Mouse (Mus musculus): Measurements from ENCODE around the gene Eif2ak4. TPM values are rescaled to one million over a fixed set of nuclear protein-coding genes. Genes with fewer than 3 reads are reported as not detected.

Eif2ak4 gene
- polyA plus RNA-seq, 1 experiment from 2014 or later: 7.5 TPM

- peaks cover 18% of the 10 kb centered on the region for H3K4me1 ChIP-seq (replicated peaks)
- H3K36me3 ChIP-seq: no peaks in the 10 kb centered on the region
- H3K9ac ChIP-seq (replicated peaks): no peak overlapping the region
- no peak overlapping the region for H3K4me2 ChIP-seq (replicated peaks)
- no peak overlapping the region for H3K27ac ChIP-seq
- H3K4me3 ChIP-seq (replicated peaks): no peak overlapping the region
- WGBS: 97% methylated on average over 1 of the region's 1 CpGs
- peaks cover 35% of the 10 kb centered on the region for H3K27me3 ChIP-seq
- ATAC-seq: no peak
- H3K9me3 ChIP-seq: no peaks in the 10 kb centered on the region
Observed at GRCm38 (mm10) chr2:118375522-118375921, 12.9 kb upstream of the Eif2ak4 start.

DNA sequence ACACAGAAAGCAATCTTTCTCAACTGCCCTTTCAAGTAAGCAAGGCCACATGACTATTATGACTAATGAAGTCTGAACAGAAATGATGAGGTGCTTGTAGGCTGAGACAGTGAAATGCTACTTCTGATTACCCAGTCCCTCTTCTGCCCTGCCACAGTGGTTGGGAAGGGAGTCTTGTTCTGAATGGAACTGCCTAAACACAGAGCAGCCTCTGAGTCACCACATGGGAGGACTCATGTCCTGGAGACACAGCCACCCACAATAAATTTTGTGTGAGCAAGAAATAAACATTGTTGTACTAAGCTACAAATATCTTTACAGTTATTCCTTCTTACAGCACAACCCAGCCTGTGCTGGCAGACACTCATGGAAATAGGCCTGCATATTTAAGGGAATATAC, 12.5 kb upstream of the Eif2ak4 start:
- no peak for ATAC-seq
- Histone ChIP-seq H3K4me3 (replicated peaks) (no peak overlapping the region), H3K9ac (replicated peaks) (no peak overlapping the region), H3K36me3 (no peaks in the 10 kb centered on the region), H3K27ac (no peak overlapping the region), H3K4me2 (replicated peaks) (no peak overlapping the region), H3K4me1 (replicated peaks) (peaks cover 18% of the 10 kb centered on the region), H3K27me3 (peaks cover 32% of the 10 kb centered on the region), H3K9me3 (no peaks in the 10 kb centered on the region)

DNA sequence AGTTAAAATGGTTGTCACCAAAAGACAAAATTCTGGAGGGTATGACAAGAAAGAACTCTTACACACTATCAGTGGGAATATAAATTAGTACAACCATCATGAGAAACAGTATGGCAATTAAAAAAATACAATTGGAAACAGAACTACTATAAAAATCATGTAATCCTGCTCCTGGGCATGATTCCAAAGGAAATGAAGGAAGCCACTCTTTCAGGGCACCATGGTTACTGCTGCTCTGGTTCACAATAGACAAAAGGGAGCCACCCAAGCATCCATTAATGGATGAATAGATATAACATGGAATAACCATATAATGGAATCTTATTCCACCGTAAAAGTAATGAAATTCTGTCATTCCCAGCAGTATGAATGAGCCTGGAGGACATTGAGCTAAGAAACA, 8.7 kb upstream of the Eif2ak4 start:
- ATAC-seq: no peak
- 30% methylated on average over 1 of the region's 1 CpGs for WGBS
- no peak overlapping the region for H3K4me3 ChIP-seq (replicated peaks)

GRCm38 (mm10) chr2:118383387-118383786, 5.0 kb upstream of the Eif2ak4 start:
- H3K27me3 ChIP-seq: 0 out of 2 replicates have a peak, but pooled peaks cover 8% of the 10 kb centered on the region
- H3K4me3 ChIP-seq (replicated peaks): no peak overlapping the region
- ATAC-seq: no peak
- H3K9ac ChIP-seq (replicated peaks): no peak overlapping the region
- peaks cover 4% of the 10 kb centered on the region; the same call in 1 of the 2 replicates for H3K4me1 ChIP-seq (replicated peaks)
- H3K4me2 ChIP-seq (replicated peaks): no peak overlapping the region
- H3K9me3 ChIP-seq: no peaks in the 10 kb centered on the region
- no peaks in the 10 kb centered on the region for H3K36me3 ChIP-seq
- H3K27ac ChIP-seq: no peak overlapping the region
- WGBS: 82% methylated on average over 5 of the region's 5 CpGs

More for the DNA sequence above, 8.7 kb upstream of the Eif2ak4 start:
- Histone ChIP-seq H3K4me2 (replicated peaks) (no peak overlapping the region), H3K27me3 (peaks cover 19% of the 10 kb centered on the region), H3K9ac (replicated peaks) (no peak overlapping the region), H3K36me3 (no peaks in the 10 kb centered on the region), H3K9me3 (no peaks in the 10 kb centered on the region), H3K27ac (no peak overlapping the region), H3K4me1 (replicated peaks) (no peaks in the 10 kb centered on the region)

DNA sequence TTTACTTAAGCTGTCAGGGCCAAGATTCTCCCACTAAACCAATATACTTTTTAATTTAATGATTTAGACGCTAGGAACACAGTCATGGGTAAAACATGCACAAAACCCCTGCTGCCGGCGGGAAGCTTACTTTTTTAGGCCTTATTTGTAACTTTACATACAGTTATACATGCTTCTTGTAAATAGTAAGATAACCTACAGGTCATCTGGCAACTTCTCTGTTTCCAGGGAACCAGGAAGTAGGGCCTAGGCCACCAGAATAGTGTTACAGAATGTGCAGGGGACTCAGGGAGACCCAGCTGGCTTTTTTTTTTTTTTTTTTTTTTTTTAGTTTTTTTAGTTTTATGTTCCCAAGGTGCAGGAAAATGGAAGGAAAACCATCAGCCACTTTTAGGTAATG, 1.2 kb downstream of the Eif2ak4 start:
- no peak for ATAC-seq
- Histone ChIP-seq H3K27ac (no peak overlapping the region), H3K4me1 (replicated peaks) (peaks cover 17% of the 10 kb centered on the region), H3K36me3 (no peaks in the 10 kb centered on the region), H3K9me3 (no peaks in the 10 kb centered on the region), H3K4me3 (replicated peaks) (peak overlapping the region; percentile 82), H3K27me3 (no peaks in the 10 kb centered on the region), H3K4me2 (replicated peaks) (peak overlapping the region; percentile 71), H3K9ac (replicated peaks) (no peak overlapping the region)
- 77% methylated on average over 3 of the region's 3 CpGs for WGBS

DNA sequence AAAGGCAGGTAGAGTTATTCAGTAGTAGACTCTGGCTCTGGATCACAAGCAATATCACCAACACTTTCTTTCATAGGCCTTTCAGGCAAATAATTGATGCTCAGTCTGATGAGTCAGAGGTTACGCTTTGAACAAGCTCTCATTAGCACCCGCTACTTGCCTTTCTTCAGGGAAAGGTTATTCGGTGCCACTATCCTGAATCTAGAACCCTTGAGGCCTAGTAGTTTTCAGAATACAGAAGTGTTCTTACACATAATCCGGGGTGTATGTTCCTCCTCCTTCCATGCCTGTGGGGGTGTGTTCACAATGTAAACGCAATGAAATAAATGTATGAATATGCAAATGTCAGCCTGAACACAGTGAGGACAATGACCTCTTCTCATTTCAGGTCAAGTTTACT, 1.7 kb downstream of the Eif2ak4 start:
- H3K36me3 ChIP-seq: no peaks in the 10 kb centered on the region
- H3K9ac ChIP-seq (replicated peaks): no peak overlapping the region
- no peaks in the 10 kb centered on the region for H3K9me3 ChIP-seq
- no peaks in the 10 kb centered on the region for H3K27me3 ChIP-seq
- no peak overlapping the region for H3K4me3 ChIP-seq (replicated peaks)
- WGBS: 83% methylated on average over 5 of the region's 5 CpGs
- H3K4me1 ChIP-seq (replicated peaks): peaks cover 17% of the 10 kb centered on the region
- no peak for ATAC-seq
- H3K27ac ChIP-seq: no peak overlapping the region
- no peak overlapping the region for H3K4me2 ChIP-seq (replicated peaks)

DNA sequence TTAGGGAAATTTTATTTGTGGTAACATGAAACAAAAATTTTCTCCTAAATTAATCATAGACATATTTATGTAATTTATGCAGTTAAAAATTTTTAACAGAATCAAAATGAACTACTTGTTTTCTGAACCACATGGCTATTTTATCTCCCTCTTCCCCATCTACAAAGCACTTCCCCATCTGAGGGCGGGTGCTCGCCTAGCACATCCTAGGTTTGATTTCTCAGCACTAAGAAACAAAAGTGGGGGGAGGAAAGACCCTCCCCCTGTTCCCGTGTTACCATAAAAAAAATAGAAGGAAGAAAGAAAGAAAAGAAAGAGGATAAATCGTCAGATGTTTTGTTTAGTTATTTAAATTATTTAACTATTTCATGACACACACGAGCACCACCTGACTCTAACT, 2.8 kb downstream of the Eif2ak4 start:
- H3K36me3 ChIP-seq: no peaks in the 10 kb centered on the region
- no peak for ATAC-seq

DNA sequence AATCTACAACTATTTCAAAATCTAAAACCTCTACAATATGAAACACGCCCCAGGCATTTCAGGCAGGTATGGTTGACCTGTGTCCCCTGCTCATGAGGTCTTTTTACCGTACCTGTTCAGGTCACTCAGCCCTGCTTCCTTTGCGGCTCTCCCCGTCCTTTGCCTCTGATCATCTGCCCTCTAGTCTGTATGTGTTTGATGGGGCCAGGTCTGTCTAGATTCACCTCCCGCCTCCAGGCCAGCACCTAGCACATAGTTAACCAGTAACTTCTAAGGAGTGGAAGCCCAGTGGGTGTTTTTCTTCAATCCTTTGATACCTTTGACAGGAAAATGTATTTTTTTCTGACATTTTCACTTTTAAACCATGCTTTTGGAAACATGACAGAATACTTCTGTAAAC, 11.3 kb downstream of the Eif2ak4 start:
- no peak overlapping the region for H3K4me2 ChIP-seq (replicated peaks)
- H3K4me3 ChIP-seq (replicated peaks): no peak overlapping the region
- 93% methylated on average over 5 of the region's 5 CpGs for WGBS

More for the DNA sequence above, 2.8 kb downstream of the Eif2ak4 start:
- Histone ChIP-seq H3K4me1 (replicated peaks) (peaks cover 17% of the 10 kb centered on the region), H3K27me3 (no peaks in the 10 kb centered on the region), H3K4me2 (replicated peaks) (no peak overlapping the region), H3K9ac (replicated peaks) (no peak overlapping the region), H3K9me3 (no peaks in the 10 kb centered on the region), H3K27ac (no peak overlapping the region), H3K4me3 (replicated peaks) (no peak overlapping the region)
- 76% methylated on average over 5 of the region's 5 CpGs for WGBS

DNA sequence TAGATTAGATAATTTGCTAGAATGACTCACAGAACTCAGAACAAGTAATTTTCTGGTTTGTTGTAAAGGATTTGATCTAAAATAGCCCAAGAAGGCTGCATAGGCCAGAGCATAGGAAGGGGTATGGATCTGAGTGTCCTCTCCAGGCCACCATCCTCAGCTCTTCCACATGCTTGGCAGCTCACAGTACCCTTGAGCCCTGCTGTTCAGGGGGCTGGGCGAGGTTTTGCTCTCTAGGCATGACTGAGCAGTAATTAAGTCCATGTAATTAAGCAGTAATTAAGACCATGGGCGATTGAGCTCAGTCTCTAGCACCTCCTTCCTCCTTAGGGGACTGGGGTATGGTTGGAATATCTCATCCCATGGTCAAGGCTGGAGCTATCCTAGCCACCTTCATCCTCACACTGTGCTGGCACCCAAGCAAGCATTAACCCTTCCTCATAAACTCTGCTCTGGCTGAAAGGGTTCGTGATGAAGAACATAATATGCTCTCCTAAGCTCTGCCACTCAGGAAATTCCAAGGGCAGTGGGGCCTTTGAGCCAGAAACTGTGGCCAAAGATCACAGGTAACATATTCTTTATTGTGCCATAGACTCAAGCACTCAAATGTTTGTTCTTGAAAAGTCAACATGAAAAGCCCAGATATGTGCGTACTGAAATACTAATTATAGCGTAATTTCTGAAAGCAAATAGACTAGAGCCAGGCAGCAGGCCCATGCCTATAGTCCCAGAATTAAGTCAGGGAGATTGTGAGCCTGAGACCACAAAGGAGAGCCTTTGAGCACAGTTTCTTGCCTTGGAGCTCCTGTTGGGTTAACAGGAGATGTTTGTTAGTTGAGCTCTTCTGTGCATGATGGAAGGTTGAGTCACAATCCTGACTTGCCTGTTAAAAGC, 13.7 kb downstream of the Eif2ak4 start:
- no peak overlapping the region for H3K4me2 ChIP-seq (replicated peaks)
- 85% methylated on average over 5 of the region's 5 CpGs for WGBS
- H3K27ac ChIP-seq: no peak overlapping the region
- no peak for ATAC-seq
- no peak overlapping the region for H3K9ac ChIP-seq (replicated peaks)
- H3K36me3 ChIP-seq: peaks cover 9% of the 10 kb centered on the region; the same call in 1 of the 2 replicates
- no peak overlapping the region for H3K4me3 ChIP-seq (replicated peaks)
- H3K9me3 ChIP-seq: no peaks in the 10 kb centered on the region
- H3K27me3 ChIP-seq: no peaks in the 10 kb centered on the region
- peaks cover 8% of the 10 kb centered on the region; the same call in 1 of the 2 replicates for H3K4me1 ChIP-seq (replicated peaks)

More for the DNA sequence above, 11.3 kb downstream of the Eif2ak4 start:
- no peaks in the 10 kb centered on the region for H3K9me3 ChIP-seq
- H3K36me3 ChIP-seq: peaks cover 9% of the 10 kb centered on the region; the same call in 1 of the 2 replicates
- no peak overlapping the region for H3K9ac ChIP-seq (replicated peaks)
- ATAC-seq: no peak
- H3K4me1 ChIP-seq (replicated peaks): 0 out of 2 replicates have a peak, but pooled peaks cover 4% of the 10 kb centered on the region
- no peak overlapping the region for H3K27ac ChIP-seq
- H3K27me3 ChIP-seq: no peaks in the 10 kb centered on the region

- Histone ChIP-seq H3K9me3 (no peaks in the 10 kb centered on the region), H3K27me3 (no peaks in the 10 kb centered on the region), H3K4me1 (replicated peaks) (peaks cover 8% of the 10 kb centered on the region; the same call in 1 of the 2 replicates), H3K9ac (replicated peaks) (no peak overlapping the region), H3K36me3 (peaks cover 14% of the 10 kb centered on the region; the same call in 1 of the 2 replicates), H3K4me2 (replicated peaks) (no peak overlapping the region), H3K4me3 (replicated peaks) (no peak overlapping the region), H3K27ac (no peak overlapping the region)
- WGBS: 82% methylated on average over 5 of the region's 5 CpGs
- ATAC-seq: no peak
Observed at GRCm38 (mm10) chr2:118404336-118404735, 15.9 kb downstream of the Eif2ak4 start.

- Histone ChIP-seq H3K36me3 (peaks cover 17% of the 10 kb centered on the region), H3K4me1 (replicated peaks) (peaks cover 8% of the 10 kb centered on the region; the same call in 1 of the 2 replicates), H3K9me3 (no peaks in the 10 kb centered on the region), H3K27me3 (no peaks in the 10 kb centered on the region), H3K27ac (no peak overlapping the region), H3K4me2 (replicated peaks) (no peak overlapping the region), H3K9ac (replicated peaks) (no peak overlapping the region), H3K4me3 (replicated peaks) (no peak overlapping the region)
- 85% methylated on average over 4 of the region's 4 CpGs for WGBS
- ATAC-seq: no peak
Observed at GRCm38 (mm10) chr2:118405568-118405967, 17.1 kb downstream of the Eif2ak4 start.

DNA sequence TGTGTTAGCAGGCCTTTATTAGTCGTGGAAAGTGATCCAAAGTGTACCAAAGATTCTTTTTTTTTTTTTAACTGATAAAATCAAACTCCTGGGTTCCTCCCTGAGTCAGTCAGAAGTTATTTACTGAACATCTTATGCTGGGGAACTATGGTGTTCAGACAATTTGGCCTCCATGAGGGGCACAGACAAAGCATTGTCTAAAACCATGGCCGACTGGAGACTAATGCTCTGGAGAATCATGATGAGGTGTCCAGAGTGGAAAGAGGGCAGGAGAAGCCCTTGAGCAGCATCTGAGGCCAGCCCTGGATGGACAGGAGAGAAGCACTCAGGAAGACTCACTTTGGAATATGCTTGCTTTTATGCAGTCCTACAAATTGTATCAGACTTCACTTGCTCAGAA, 18.4 kb downstream of the Eif2ak4 start:
- 75% methylated on average over 2 of the region's 2 CpGs for WGBS
- Histone ChIP-seq H3K9ac (replicated peaks) (no peak overlapping the region), H3K27ac (no peak overlapping the region), H3K36me3 (peaks cover 21% of the 10 kb centered on the region), H3K4me3 (replicated peaks) (no peak overlapping the region), H3K4me1 (replicated peaks) (peaks cover 7% of the 10 kb centered on the region; the same call in 1 of the 2 replicates), H3K27me3 (no peaks in the 10 kb centered on the region), H3K9me3 (peaks cover under 1% of the 10 kb centered on the region; the same call in 1 of the 2 replicates), H3K4me2 (replicated peaks) (no peak overlapping the region)
- ATAC-seq: no peak
